Mouse (Mus musculus): ENCODE data around the gene Yipf2.
"Not testable (repeated sequence)": the region's sequence is repeated elsewhere in the genome, so short reads cannot be mapped to it uniquely, and the experiment has no call there.

The Yipf2 gene

GRCm38 (mm10) chr9:21557556-21557955, 35.1 kb downstream of the Yipf2 start:
- DNase-seq: no peak

- DNase-seq: no peak
Measured at GRCm38 (mm10) chr9:21556996-21557395, 35.6 kb downstream of the Yipf2 start.

GRCm38 (mm10) chr9:21555198-21555742, 37.4 kb downstream of the Yipf2 start:
- DNase-seq: no peak

- DNase-seq: no peak
Measured at GRCm38 (mm10) chr9:21553607-21554273, 38.9 kb downstream of the Yipf2 start.

- DNase-seq: no peak
Measured at GRCm38 (mm10) chr9:21551049-21551448, 41.6 kb downstream of the Yipf2 start.

GRCm38 (mm10) chr9:21547075-21547941, 45.3 kb downstream of the Yipf2 start:
- DNase-seq: peak; percentile 19 to 29

- no peak for DNase-seq
Measured at GRCm38 (mm10) chr9:21546789-21547074, 45.9 kb downstream of the Yipf2 start, which contains the start of gene Carm1. Carm1 (plus strand) TSS chr9:21546894.

GRCm38 (mm10) chr9:21545916-21546788, 46.5 kb downstream of the Yipf2 start:
- DNase-seq: peak; percentile 100

GRCm38 (mm10) chr9:21545351-21545915, 47.2 kb downstream of the Yipf2 start:
- no peak for DNase-seq

GRCm38 (mm10) chr9:21542001-21542400, 50.6 kb downstream of the Yipf2 start:
- not testable (repeated sequence) for DNase-seq

GRCm38 (mm10) chr9:21539981-21540753, 52.5 kb downstream of the Yipf2 start:
- DNase-seq: no peak

Measured in B cell, adult 2 months (primary cell).